Mouse (Mus musculus) left cerebral cortex, adult 18-20 months (tissue): Measurements from ENCODE around the gene Arhgef3. TPM values are rescaled to one million over a fixed set of nuclear protein-coding genes. Genes with fewer than 3 reads are reported as not detected.

ENCODE experiments used
- DNase-seq, 2 experiments: peaks; one replicate each; pipeline ENCODE4 v3.0.0; 2021 to 2022; ENCODE audit warnings: low spot score in 2 of 2, mixed read lengths in 1 of 2
- total RNA-seq, 2 experiments: library from RNA; stranded (reverse); gene quantifications; 2 replicates each; pipeline ENCODE4 v1.2.3; 2021

Arhgef3 gene
- total RNA-seq, 2 experiments from 2014 or later = 67.4 to 85.3 TPM

DNA sequence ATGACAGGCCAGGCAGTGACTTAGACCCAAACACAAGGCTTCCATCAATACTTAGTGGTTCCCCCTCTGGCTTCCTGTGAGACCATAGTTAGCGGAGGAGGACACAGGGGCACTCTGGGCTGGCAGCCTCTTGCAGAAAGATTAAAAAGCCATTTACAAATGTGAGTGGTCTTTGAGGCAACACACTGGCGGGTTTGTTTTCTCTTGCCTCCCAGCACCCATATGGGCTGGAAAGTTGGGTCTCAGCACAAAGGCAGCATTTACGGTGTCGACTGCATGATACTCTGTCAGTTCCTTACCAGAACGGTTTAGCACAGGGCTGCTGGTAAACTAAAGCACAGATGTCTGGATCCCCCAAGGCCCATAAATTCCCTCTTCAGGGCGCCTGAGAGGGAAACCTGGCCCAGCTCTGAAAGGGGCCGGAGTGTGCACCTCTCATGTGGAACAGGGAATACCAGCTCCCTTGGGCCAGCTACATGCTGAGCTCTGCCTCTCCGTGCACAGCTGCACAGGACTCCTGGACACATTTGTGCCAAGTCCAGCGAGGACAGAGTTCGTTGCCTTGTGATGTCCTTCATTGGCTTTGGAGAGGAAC lies 252.5 kb downstream of the Arhgef3 start:
- no peak for DNase-seq

GRCm38 (mm10) chr14:27368619-27369018 lies 253.9 kb downstream of the Arhgef3 start:
- no peak for DNase-seq

DNA sequence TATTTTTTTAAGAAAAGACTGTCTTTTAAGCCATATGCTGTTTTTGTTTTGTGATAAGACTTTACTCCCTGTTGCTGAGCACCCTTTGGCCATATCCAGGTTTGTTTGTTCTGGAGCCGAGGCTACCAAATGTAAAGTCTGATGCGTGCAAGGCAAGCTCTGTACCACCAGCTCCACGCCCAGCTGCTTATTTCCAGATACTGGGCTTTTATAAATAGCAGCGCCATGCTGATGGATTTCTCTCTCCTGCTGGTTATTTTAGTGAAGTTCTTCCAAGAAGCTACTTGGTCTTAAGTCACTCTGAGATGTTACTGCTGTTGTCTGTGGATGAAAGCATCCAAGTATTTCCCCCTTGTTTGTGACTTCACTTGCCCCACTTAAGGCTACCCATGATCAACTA lies 254.8 kb downstream of the Arhgef3 start:
- no peak for DNase-seq

DNA sequence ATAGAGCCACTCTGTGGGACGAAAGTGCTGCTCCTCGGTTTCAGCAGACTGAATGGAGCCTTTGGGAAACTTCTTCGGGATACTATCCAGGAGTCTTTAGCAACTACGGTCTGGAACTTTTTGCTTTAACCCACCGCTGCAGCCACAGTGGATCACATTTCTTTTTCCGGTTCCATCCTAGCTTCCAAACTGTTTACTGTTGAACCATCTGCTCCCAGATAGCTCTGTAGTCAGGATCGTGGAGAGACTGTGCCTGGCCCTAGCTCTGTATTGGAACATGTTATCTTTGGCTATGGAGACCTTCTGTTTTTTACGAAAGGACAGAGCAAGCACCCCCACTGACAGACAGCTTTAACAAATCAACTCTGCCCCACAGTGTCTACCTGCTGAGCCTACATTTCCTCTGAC lies 257.0 kb downstream of the Arhgef3 start:
- no peak for DNase-seq

GRCm38 (mm10) chr14:27373498-27373897 lies 258.8 kb downstream of the Arhgef3 start:
- DNase-seq = no peak

DNA sequence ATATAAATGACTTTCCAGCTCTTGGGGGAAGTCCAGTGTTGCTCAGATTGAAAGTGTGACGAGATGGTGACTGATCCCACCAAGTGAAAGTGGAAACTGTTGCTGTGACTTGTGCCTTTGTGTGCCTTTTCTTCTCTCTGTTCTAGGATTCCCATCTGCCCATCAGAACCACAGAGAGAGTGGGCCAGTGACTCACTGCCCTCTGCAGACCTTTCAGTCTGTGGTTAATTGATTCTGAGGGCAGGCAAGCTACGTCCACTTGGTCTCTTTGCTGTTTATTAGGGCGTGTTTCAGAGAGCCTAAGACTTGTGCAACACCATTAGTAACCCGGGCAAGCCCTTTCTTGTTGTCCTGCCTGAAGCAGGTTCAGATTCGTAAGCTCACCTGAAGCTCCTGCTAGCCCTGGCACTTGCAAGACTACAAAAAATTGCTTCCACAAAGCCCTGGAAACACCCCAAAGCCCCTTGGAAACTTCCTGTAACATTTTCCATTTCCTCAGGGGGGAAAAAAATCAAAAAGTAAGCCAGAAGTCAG lies 261.5 kb downstream of the Arhgef3 start:
- DNase-seq = no peak

GRCm38 (mm10) chr14:27378669-27379068 lies 264.0 kb downstream of the Arhgef3 start:
- DNase-seq = no peak

DNA sequence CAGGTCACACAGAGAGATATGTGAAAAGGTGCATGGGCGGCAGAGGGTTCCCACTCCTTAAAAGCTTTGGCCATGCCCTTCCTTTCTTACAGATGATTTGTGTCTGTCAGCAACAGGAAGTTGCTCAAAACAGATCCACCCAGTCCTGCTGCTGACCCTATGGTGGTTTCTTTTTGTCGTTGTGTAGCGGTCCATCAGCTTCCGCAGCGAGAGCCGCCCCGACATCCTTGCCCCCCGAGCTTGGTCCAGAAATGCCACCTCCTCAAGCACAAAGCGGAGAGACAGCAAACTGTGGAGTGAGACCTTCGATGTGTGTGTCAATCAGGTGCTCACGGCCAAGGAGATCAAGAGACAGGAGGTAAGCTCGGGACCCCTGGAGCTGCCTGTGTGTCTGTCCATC lies 264.7 kb downstream of the Arhgef3 start:
- DNase-seq = no peak

DNA sequence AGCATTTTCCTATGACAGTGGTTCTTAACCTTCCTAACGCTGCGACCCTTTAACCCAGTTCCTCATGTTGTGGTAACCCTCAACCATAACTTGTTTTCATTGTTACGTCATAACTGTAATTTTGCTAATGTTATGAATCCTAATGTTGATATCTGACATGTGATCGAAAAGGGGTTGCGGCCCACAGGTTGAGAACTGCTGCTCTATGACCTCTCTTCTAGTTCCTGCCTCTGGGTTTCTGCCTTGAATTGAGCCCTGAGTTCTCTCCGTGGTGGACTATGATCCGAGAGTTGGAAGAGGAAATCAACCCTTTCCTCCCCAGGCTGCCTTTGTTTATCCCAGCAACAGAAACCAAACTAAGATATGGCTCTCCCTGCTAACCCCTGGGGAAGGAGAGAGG lies 266.8 kb downstream of the Arhgef3 start:
- DNase-seq = no peak

DNA sequence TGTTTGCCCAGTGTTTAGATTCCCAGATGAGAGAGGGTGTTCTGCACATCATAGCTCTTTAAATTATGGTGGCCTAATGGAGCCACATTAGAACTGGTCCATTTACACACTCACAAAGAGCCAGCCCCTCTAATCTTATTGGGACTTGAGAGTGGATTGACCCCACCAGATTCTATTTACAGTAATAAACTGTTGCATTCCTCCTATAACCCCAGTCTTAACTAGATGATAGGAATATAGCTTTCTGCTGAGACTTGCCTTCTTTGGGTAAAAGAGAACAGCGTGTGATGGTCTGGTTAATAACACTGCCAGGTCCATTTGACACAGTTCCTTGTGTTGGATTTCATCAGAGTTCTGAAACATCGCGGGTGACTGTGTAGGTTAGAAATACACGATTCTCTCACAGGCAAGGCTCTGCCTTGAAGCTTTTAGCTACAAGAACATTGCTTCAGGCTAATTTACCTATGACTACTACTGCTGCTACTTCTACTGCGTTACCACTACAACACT lies 268.7 kb downstream of the Arhgef3 start:
- DNase-seq = no peak

DNA sequence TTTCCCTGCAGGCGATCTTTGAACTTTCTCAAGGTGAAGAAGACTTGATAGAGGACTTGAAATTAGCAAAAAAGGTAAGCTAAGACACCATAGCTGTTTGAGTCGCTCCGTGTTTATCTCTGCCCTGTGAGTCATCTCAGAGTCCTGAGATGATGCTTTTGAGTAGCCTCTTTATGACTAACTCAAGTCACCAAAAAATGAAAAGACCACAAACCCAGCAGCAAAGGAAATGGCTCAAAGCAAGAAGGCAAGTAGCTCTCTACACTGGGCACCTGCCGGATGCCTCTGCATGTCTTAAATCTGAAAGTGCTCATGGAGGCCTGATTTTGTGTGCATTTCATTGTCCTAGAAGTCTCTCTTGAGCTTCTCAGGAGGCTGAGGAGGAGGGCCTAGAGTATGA lies 269.4 kb downstream of the Arhgef3 start:
- no peak for DNase-seq

DNA sequence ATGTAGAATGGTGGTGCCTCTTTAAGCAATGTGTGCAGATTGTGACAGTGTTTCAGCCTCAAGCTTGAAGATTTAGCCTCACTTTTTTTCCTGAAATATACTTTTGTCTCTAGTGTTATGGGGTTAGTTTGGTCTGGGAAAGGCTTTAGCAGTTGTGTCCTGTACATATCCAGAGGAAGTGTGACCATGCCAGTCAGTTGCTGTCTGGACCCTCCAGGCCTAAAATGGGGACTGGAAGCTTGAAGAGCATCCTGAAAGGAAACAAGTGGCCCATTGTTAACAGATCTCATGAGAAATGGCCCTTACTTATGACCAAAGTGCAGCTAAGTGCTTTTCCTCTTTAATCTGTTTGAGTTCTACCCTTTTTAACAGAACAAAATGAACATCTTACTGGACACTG lies 273.9 kb downstream of the Arhgef3 start:
- DNase-seq = no peak

DNA sequence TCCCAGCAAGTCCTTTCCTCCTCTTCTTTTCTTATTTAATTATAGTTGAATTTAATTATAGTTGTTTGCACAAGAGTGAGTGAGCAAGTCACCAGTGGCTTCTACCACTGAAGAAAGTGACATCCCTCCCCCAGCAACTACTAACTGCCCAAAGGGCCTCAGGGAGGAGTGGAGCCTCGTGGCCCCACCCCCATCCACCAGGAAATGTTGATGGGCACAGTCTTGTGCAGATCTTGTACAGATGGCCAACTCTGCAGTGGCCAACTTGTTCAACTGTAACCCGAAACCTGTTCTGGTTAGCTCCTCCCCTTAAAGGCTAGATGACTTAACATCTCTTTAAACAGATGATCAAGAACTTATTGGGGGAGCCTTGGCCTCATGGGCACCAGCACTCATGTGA lies 275.0 kb downstream of the Arhgef3 start:
- no peak for DNase-seq

DNA sequence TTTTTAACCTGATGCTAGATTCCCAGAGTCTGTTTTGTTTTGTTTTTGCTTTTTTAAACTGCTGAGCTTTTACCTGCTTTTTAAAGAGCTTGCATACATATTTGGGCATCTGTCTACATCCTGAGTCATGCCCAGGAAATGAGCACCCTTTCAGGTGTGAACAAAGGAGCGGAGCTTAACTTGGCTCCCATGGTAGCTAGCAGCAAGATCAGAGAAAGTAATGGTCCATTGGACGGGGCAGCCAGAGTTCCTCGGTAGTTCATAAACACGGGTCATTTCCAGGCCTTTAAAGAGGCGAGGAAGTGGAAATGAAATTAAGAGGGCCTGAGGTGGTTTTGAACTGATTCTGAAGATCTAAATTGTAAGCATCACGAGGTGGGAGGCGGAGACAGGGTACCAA lies 276.0 kb downstream of the Arhgef3 start:
- no peak for DNase-seq

- DNase-seq = no peak
Observed at GRCm38 (mm10) chr14:27391776-27392308, 277.1 kb downstream of the Arhgef3 start.

DNA sequence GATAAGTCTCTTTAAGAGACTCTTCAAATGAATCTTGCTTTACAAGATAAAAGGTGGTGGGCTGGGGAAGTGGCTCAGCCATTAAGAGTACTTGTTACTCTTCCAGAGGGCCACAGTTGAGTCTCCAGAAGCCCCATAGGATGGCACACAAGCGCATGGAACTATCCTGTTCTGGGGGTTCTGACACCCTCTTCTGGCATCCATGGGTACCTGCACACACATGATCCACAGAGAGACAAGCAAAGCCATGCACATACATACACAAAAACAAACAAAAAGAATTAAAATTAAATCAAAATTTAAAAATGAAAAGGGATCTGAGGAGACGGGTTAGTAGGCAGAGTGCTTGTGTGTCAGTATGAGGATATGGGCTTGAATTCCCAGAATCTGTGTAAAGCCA lies 278.0 kb downstream of the Arhgef3 start:
- DNase-seq = no peak

GRCm38 (mm10) chr14:27393806-27394205 lies 279.1 kb downstream of the Arhgef3 start:
- no peak for DNase-seq

DNA sequence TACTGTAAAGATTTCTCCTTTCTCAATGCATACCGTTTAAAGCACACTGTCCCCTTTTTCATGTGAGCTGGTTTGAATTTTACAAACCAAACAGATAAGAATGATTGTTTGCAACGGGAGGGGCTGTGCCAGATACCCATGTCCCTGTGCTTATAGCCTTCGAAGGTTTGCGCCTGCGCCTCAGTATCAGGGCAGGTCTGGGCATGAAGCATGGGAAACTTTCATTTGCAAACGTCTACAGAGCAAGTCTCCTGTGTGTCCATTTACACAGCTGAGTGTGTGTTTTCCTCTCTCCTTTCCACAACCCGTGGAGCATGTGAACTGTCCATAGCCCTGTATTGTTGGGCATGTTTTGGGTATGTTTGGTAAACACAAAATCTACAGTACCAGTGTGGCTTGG lies 281.7 kb downstream of the Arhgef3 start:
- DNase-seq = no peak

GRCm38 (mm10) chr14:27397526-27397925 lies 282.8 kb downstream of the Arhgef3 start:
- no peak for DNase-seq

DNA sequence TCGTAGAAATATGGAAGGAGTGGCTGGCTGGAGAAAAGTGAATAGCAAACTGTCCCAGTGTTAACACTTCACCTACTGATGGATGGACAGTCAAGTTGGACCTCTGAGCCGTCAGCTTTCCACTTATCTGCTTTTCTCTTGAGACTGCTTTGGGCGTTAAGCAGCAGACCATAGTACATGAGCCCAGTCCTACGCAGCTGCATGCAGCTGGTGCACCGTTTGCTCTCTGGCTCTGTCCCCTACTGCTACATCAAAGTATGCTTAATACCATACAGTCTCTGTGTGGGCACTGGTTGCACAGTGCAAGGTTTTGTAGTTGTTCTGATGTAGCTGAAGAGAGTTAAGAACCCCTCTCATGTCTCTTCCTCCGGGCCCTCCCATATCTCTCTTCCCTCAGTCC lies 285.8 kb downstream of the Arhgef3 start:
- DNase-seq = no peak

GRCm38 (mm10) chr14:27401717-27402278 lies 287.1 kb downstream of the Arhgef3 start:
- no peak for DNase-seq

DNA sequence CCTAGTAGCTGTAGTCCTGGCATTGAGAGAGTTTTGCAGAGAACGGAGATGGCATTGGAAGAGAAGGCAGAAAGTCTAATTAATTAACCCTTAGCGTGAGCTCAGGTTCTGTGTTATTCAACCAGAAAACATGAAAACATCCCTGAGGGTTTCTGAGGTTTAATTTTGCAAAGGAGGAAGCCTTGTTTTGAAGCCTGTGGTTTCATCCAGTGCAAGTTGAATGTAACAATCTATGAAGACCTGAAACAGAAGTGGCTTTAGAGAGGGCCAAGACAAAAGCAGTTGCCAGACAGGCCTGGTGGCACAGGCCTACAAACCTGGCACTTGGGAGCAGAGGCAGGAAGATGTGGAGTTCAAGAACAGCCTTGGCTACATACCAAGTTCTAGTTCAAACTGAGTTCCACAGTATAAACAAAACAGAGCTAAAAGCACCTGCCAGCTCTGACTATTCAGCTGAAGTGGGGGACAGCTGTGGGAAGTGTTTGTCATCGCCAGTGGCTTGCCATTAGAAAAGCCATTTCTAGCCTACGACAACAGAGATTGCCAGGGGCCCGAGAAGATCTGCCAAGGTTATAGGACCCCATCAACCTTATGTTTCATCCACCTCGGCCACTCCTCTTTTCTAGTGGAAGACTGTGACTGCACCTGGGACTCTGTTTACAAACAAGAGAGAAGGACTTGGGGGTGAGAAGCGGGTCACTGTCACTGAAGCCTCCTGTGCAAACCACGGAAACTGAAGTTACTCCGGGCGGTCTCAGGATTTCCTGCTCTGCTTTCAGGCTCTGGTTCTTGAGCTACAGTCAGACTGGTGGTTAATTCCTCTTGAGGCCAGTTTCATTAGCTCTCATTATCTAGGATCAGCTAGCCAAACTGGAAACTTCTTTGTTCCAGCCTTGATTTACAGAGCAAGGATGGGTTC lies 287.9 kb downstream of the Arhgef3 start:
- no peak for DNase-seq
